Mouse (Mus musculus): ENCODE results near the gene Ugt8a. TPM values are rescaled to one million over a fixed set of nuclear protein-coding genes. Genes with fewer than 3 reads are reported as not detected.

Gene Ugt8a
- polyA plus RNA-seq, 1 experiment from 2014 or later, result 0.39 TPM

- H3K4me2 ChIP-seq (ENCODE audit: low read depth, low read length), result no peak overlapping the region
- no peaks in the 10 kb centered on the region for H3K27me3 ChIP-seq (ENCODE audit: insufficient read depth, low read length)
- no peak for TF ChIP-seq EP300 (IDR thresholded peaks at IDR 0.05; ENCODE audit: low read depth)
- TF ChIP-seq CTCF (IDR thresholded peaks at IDR 0.05; ENCODE audit: low read depth), result no peak
- DNase-seq (no peak), ATAC-seq (no peak)
- no peak overlapping the region for H3K9ac ChIP-seq (replicated peaks)
- H3K36me3 ChIP-seq (replicated peaks; ENCODE audit: insufficient read depth, low read length), result no peaks in the 10 kb centered on the region
- H3K27ac ChIP-seq (ENCODE audit: low read depth), result no peak overlapping the region
- H3K4me3 ChIP-seq (ENCODE audit: low read depth, low read length), result no peak overlapping the region
- WGBS (ENCODE audit: insufficient replicate concordance), result 48% methylated on average over 2 of the region's 2 CpGs
- H3K4me1 ChIP-seq (ENCODE audit: insufficient read depth), result no peaks in the 10 kb centered on the region
- H3K9me3 ChIP-seq (ENCODE audit: low read length), result no peaks in the 10 kb centered on the region
Observed at GRCm38 (mm10) chr3:125884423-125884822, 54.0 kb downstream of the Ugt8a start.

DNA sequence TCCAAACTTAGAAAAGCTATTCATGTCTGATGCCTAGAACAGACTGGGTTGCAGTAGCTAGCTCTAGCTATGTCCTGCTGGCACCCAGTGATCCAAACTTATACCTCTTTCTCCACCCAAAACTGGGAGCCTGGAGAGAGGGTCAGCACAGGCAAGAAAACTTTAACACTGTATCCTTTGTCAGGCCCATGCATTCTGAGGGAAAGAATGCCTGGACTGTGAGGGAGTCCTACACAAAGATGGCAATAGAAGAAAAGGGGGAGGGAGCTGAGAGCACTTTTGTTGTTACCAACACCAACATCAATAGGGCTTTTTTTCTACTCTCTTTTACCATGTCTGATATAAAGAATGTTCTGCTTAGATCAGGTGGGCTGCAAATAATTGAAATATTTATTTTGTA is 55.4 kb downstream of the Ugt8a start:
- Histone ChIP-seq H3K36me3 (replicated peaks; ENCODE audit: insufficient read depth, low read length) (no peaks in the 10 kb centered on the region), H3K4me1 (ENCODE audit: insufficient read depth) (no peaks in the 10 kb centered on the region), H3K9ac (replicated peaks) (no peak overlapping the region), H3K4me3 (ENCODE audit: low read depth, low read length) (no peak overlapping the region), H3K27me3 (ENCODE audit: insufficient read depth, low read length) (no peaks in the 10 kb centered on the region), H3K4me2 (ENCODE audit: low read depth, low read length) (no peak overlapping the region), H3K27ac (ENCODE audit: low read depth) (no peak overlapping the region), H3K9me3 (ENCODE audit: low read length) (no peaks in the 10 kb centered on the region)
- DNase-seq (no peak), ATAC-seq (no peak)
- TF ChIP-seq CTCF (IDR thresholded peaks at IDR 0.05; ENCODE audit: low read depth) (no peak), EP300 (IDR thresholded peaks at IDR 0.05; ENCODE audit: low read depth) (no peak)

DNA sequence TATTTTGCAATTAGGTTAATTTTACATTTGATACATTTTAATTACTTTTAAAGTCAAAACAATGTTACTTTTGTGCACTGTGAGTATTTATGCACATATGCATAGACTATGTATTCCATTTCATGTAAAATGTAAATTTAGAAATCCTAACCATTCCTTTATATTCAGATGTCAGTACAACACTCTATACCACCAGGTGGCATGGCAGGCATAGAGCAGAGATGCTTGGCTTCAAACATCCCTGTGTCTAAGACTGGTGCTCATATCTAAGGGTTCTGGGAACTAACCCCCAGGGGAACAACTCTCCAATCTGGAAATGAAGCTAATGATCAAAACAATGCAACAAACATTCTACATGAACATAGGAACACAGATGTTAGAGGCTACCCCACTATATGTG is 56.6 kb downstream of the Ugt8a start:
- H3K4me2 ChIP-seq (ENCODE audit: low read depth, low read length), result no peak overlapping the region

DNA sequence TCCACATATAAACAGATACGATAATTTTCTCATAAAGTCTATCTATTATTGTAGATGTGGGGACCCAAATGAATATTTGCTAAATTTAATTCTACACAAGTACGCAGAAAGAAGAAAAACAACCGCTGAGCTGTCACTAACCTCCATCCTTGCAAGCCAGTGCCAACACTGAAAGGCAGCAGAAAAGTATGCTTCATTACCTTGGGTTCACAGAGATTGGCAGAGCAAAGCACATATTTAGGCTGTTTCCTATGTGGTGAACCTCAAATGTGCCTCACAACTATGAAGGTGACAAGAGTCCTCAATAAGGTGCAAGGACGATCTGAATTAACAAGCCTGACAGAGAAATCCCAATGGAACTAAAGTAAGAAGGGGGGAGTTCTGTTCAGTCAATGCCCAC is 64.0 kb downstream of the Ugt8a start:
- WGBS (ENCODE audit: insufficient replicate concordance), result 73% methylated on average over 4 of the region's 4 CpGs
- no peak for DNase-seq
- Histone ChIP-seq H3K9ac (replicated peaks) (no peak overlapping the region), H3K9me3 (ENCODE audit: low read length) (no peaks in the 10 kb centered on the region), H3K36me3 (replicated peaks; ENCODE audit: insufficient read depth, low read length) (no peaks in the 10 kb centered on the region), H3K27me3 (ENCODE audit: insufficient read depth, low read length) (no peaks in the 10 kb centered on the region), H3K4me3 (ENCODE audit: low read depth, low read length) (no peak overlapping the region), H3K4me2 (ENCODE audit: low read depth, low read length) (no peak overlapping the region), H3K27ac (ENCODE audit: low read depth) (no peak overlapping the region), H3K4me1 (ENCODE audit: insufficient read depth) (no peaks in the 10 kb centered on the region)
- no peak for ATAC-seq
- no peak for TF ChIP-seq EP300 (IDR thresholded peaks at IDR 0.05; ENCODE audit: low read depth)
- TF ChIP-seq CTCF (IDR thresholded peaks at IDR 0.05; ENCODE audit: low read depth), result no peak

More for the DNA sequence above, 56.6 kb downstream of the Ugt8a start:
- Histone ChIP-seq H3K4me1 (ENCODE audit: insufficient read depth) (no peaks in the 10 kb centered on the region), H3K9ac (replicated peaks) (no peak overlapping the region), H3K36me3 (replicated peaks; ENCODE audit: insufficient read depth, low read length) (no peaks in the 10 kb centered on the region), H3K27ac (ENCODE audit: low read depth) (no peak overlapping the region), H3K4me3 (ENCODE audit: low read depth, low read length) (no peak overlapping the region), H3K27me3 (ENCODE audit: insufficient read depth, low read length) (no peaks in the 10 kb centered on the region), H3K9me3 (ENCODE audit: low read length) (no peaks in the 10 kb centered on the region)
- TF ChIP-seq EP300 (IDR thresholded peaks at IDR 0.05; ENCODE audit: low read depth) (no peak), CTCF (IDR thresholded peaks at IDR 0.05; ENCODE audit: low read depth) (peak; percentile 42)
- ATAC-seq (no peak), DNase-seq (no peak)

DNA sequence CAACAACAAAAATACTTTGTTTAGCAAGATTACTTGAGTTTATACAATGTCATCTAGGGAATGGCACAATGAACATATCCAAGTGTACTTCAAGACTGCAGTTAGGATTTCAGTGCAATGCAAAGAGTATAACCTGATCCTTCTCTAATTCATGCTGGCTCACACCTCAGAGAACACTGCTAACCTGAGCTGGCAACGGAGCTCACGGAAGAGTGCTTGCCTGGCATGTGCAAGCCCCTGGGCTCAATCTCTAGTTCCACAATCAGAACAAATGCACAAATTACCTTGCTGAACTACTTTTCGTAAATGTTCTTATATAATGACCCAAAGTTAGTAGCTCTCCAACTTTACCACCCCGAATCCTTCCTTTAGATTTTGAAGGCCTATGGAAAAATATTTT is 68.5 kb downstream of the Ugt8a start:
- ATAC-seq, result no peak
- Histone ChIP-seq H3K27ac (ENCODE audit: low read depth) (no peak overlapping the region), H3K27me3 (ENCODE audit: insufficient read depth, low read length) (no peaks in the 10 kb centered on the region), H3K36me3 (replicated peaks; ENCODE audit: insufficient read depth, low read length) (no peaks in the 10 kb centered on the region), H3K9me3 (ENCODE audit: low read length) (no peaks in the 10 kb centered on the region), H3K4me1 (ENCODE audit: insufficient read depth) (no peaks in the 10 kb centered on the region), H3K4me3 (ENCODE audit: low read depth, low read length) (no peak overlapping the region), H3K4me2 (ENCODE audit: low read depth, low read length) (no peak overlapping the region), H3K9ac (replicated peaks) (no peak overlapping the region)
- WGBS (ENCODE audit: insufficient replicate concordance), result 71% methylated on average over 4 of the region's 4 CpGs
- no peak for TF ChIP-seq CTCF (IDR thresholded peaks at IDR 0.05; ENCODE audit: low read depth)
- no peak for TF ChIP-seq EP300 (IDR thresholded peaks at IDR 0.05; ENCODE audit: low read depth)
- no peak for DNase-seq

- no peak overlapping the region for H3K4me2 ChIP-seq (ENCODE audit: low read depth, low read length)
- 52% methylated on average over 3 of the region's 3 CpGs for WGBS (ENCODE audit: insufficient replicate concordance)
- TF ChIP-seq CTCF (IDR thresholded peaks at IDR 0.05; ENCODE audit: low read depth) (no peak), EP300 (IDR thresholded peaks at IDR 0.05; ENCODE audit: low read depth) (no peak)
- no peaks in the 10 kb centered on the region for H3K4me1 ChIP-seq (ENCODE audit: insufficient read depth)
- ATAC-seq (no peak), DNase-seq (no peak)
- H3K9ac ChIP-seq (replicated peaks), result no peak overlapping the region
- H3K27ac ChIP-seq (ENCODE audit: low read depth), result no peak overlapping the region
- H3K9me3 ChIP-seq (ENCODE audit: low read length), result no peaks in the 10 kb centered on the region
- no peak overlapping the region for H3K4me3 ChIP-seq (ENCODE audit: low read depth, low read length)
- H3K36me3 ChIP-seq (replicated peaks; ENCODE audit: insufficient read depth, low read length), result no peaks in the 10 kb centered on the region
- no peaks in the 10 kb centered on the region for H3K27me3 ChIP-seq (ENCODE audit: insufficient read depth, low read length)
Observed at GRCm38 (mm10) chr3:125861601-125862000, 76.8 kb downstream of the Ugt8a start.

DNA sequence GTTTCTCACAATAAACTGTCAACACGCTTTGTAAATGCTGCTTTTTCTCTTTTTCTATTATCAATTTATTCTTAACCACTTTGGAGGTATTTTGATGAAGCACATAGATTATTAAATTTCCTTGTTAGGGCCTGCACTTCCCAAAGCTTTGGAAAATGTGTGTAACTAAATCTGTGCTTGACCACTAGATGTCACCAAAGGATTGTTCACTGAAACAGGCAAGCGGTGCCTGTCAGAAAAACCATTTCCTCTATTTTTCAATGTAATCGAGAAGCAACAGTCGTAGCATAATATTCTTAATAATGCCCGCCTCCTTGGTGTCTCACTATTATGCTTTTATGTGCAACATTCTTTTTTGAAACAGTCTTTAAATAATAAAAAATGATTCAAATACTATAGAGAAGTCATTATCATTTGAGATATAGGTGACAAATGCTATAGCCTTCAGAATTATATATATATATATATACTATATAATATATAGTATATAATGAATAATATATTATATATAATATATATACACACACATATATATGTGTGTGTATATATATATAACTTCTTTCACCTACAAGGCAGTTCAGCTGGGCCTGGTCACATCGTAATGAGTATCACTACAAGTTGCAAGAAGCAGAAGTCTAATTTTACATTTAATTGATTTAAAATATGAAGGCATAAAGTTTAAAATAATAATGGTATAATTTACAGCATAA is 89.1 kb downstream of the Ugt8a start:
- no peaks in the 10 kb centered on the region for H3K27me3 ChIP-seq (ENCODE audit: insufficient read depth, low read length)
- H3K4me1 ChIP-seq (ENCODE audit: insufficient read depth), result no peaks in the 10 kb centered on the region
- TF ChIP-seq EP300 (IDR thresholded peaks at IDR 0.05; ENCODE audit: low read depth) (no peak), CTCF (IDR thresholded peaks at IDR 0.05; ENCODE audit: low read depth) (peak; percentile 82)
- ATAC-seq, result no peak
- H3K36me3 ChIP-seq (replicated peaks; ENCODE audit: insufficient read depth, low read length), result no peaks in the 10 kb centered on the region
- no peak overlapping the region for H3K4me3 ChIP-seq (ENCODE audit: low read depth, low read length)
- WGBS (ENCODE audit: insufficient replicate concordance), result 21% methylated on average over 6 of the region's 6 CpGs
- H3K9ac ChIP-seq (replicated peaks), result no peak overlapping the region
- no peaks in the 10 kb centered on the region for H3K9me3 ChIP-seq (ENCODE audit: low read length)
- no peak overlapping the region for H3K27ac ChIP-seq (ENCODE audit: low read depth)
- no peak for DNase-seq
- no peak overlapping the region for H3K4me2 ChIP-seq (ENCODE audit: low read depth, low read length)
